Mouse (Mus musculus) ES-E14 (cell line): ENCODE results near the gene Ppp1r13b. TPM values are rescaled to one million over a fixed set of nuclear protein-coding genes. Genes with fewer than 3 reads are reported as not detected.
A peak's percentile ranks its signal among the peaks of the same experiment; 100 is the strongest.

Experiments
- DNase-seq: peaks from one replicate; pipeline ENCODE4 v3.0.0-alpha.2; 2013; ENCODE audit warnings: low read depth, low spot score
- H3K27ac ChIP-seq: 2 replicates; pipeline ENCODE4 v1.5.1; 2012; ENCODE audit warnings: low read depth, mild to moderate bottlenecking, low read length, moderate library complexity, mixed read lengths; ENCODE audit not compliant: poor library complexity, insufficient read depth, severe bottlenecking
- H3K36me3 ChIP-seq: 2 replicates; pipeline ENCODE4 v1.6.1; 2012; ENCODE audit warnings: mild to moderate bottlenecking, low read length, moderate library complexity, mixed read lengths; ENCODE audit not compliant: control insufficient read depth, poor library complexity, insufficient read depth, severe bottlenecking
- H3K4me1 ChIP-seq, 2 experiments: fragments of 150-350 bp in 1 of 2; sonication (generic) in 1 of 2; 2 replicates each; pipeline ENCODE4 v1.6.1; 2012; ENCODE audit warnings: low read length in 2 of 2, mild to moderate bottlenecking in 1 of 2, mixed read lengths in 1 of 2; ENCODE audit not compliant: control insufficient read depth in 2 of 2, insufficient read depth in 2 of 2, poor library complexity in 1 of 2
- H3K4me3 ChIP-seq, 2 experiments: fragments of 150-350 bp in 1 of 2; sonication (generic) in 1 of 2; 2 replicates each; pipeline ENCODE4 v1.5.1; 2012; ENCODE audit warnings: low read length in 2 of 2, low read depth in 1 of 2, mild to moderate bottlenecking in 1 of 2, mixed read lengths in 1 of 2; ENCODE audit not compliant: insufficient read depth in 1 of 2, poor library complexity in 1 of 2, severe bottlenecking in 1 of 2
- H3K9ac ChIP-seq: 2 replicates; pipeline ENCODE4 v1.6.1; 2012; ENCODE audit warnings: low read depth, mild to moderate bottlenecking, low read length, mixed read lengths; ENCODE audit not compliant: poor library complexity, insufficient read depth, severe bottlenecking
- H3K9me3 ChIP-seq: fragments of 150-350 bp; sonication (generic); 2 replicates; pipeline ENCODE4 v1.6.1; 2012; ENCODE audit warnings: low read depth, mild to moderate bottlenecking, low read length; ENCODE audit not compliant: control insufficient read depth, insufficient read depth
- CHD2 ChIP-seq: IDR thresholded peaks from 2 replicates; pipeline ENCODE4 v1.6.1; 2014; ENCODE audit warnings: mild to moderate bottlenecking, low read depth, low read length, inconsistent platforms
- HCFC1 ChIP-seq: IDR thresholded peaks from 2 replicates; pipeline ENCODE4 v1.6.1; 2012; ENCODE audit warnings: low read length, inconsistent platforms, borderline replicate concordance; ENCODE audit not compliant: insufficient read depth
- MAFK ChIP-seq: IDR thresholded peaks from 2 replicates; pipeline ENCODE4 v1.6.1; 2014; ENCODE audit warnings: mild to moderate bottlenecking, low read depth, low read length, inconsistent platforms; ENCODE audit not compliant: insufficient read depth
- ZC3H11A ChIP-seq: IDR thresholded peaks from 2 replicates; pipeline ENCODE4 v1.6.1; 2012; ENCODE audit warnings: low read depth, mild to moderate bottlenecking, inconsistent platforms, low read length, borderline replicate concordance
- ZNF384 ChIP-seq: IDR thresholded peaks from 2 replicates; pipeline ENCODE4 v1.6.1; 2012; ENCODE audit warnings: low read depth, low read length, inconsistent platforms
- in situ Hi-C, 2 experiments: fragments of 600-800 bp; cut with MboI; formaldehyde crosslinking; loops; one replicate each; pipeline ENCODE4 v1.15.1; 2025; ENCODE audit warnings: low sequenced_read_pairs in 2 of 2, inconsistent platforms in 1 of 2; ENCODE audit not compliant: unreplicated experiment in 2 of 2
- total RNA-seq: library from RNA; depleted of rRNA; stranded (reverse); fragments of 300-350 nt; gene quantifications from 2 replicates; pipeline ENCODE4 v1.2.3, GENCODE M21; 2012

Gene Ppp1r13b
- total RNA-seq, 1 experiment, result 4.4 TPM

DNA sequence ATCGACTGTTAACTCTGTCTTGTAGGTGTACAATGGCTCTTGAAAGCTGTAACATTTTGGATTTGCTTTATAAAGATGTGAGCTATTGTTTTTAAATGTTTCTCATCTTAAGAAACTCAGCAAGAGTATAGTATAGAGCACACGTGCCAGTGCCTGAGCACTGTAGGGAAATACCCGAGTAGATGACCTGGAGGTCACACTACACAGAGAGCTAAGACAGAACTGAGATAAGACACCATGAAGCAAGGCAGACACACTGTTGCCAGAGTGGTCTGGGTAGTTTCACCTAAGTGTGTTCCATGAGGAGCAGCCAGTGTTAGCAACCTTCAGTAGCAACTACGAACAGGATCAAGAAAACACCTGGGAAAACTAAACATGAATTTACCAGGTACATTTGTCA lies 25.1 kb downstream of the Ppp1r13b start:
- Histone ChIP-seq H3K36me3 (no peaks in the 10 kb centered on the region), H3K9ac (no peak overlapping the region), H3K4me1 (no peaks in the 10 kb centered on the region), H3K9me3 (no peaks in the 10 kb centered on the region), H3K27ac (no peak overlapping the region), H3K4me3 (no peak overlapping the region)
- TF ChIP-seq CHD2 (no peak), ZNF384 (no peak), ZC3H11A (no peak)
- DNase-seq, result no peak
- in situ Hi-C loops, result no loop called here

- Histone ChIP-seq H3K4me3 (no peak overlapping the region), H3K9ac (no peak overlapping the region), H3K9me3 (no peaks in the 10 kb centered on the region), H3K4me1 (no peaks in the 10 kb centered on the region), H3K27ac (no peak overlapping the region), H3K36me3 (no peaks in the 10 kb centered on the region)
- TF ChIP-seq MAFK (no peak), ZC3H11A (no peak), CHD2 (no peak), HCFC1 (no peak), ZNF384 (no peak)
- in situ Hi-C loops, result no loop called here
- no peak for DNase-seq
These were observed 25.9 kb downstream of the Ppp1r13b start for GRCm38 (mm10) chr12:111882022-111882421.

DNA sequence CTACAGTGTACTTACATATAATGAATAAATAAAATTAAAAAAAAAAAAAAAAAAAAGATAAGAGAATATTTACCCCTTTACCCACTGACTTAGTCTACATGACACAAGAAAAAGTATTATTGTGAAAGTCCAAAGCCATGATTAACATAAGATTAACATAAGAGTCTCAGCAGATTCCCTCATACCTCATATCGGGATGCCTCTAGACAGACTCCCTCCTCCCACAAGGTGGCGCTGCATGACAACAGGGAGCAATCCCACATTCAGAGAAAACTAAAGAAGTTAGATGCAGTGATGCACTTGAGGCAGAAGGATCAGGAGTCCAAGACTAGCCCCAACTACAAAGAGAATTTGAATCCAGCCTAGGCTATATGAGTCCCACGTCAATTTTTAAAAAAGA lies 29.7 kb downstream of the Ppp1r13b start:
- Histone ChIP-seq H3K36me3 (no peaks in the 10 kb centered on the region), H3K9me3 (no peaks in the 10 kb centered on the region), H3K4me3 (no peak overlapping the region), H3K27ac (no peak overlapping the region), H3K4me1 (no peaks in the 10 kb centered on the region), H3K9ac (no peak overlapping the region)
- DNase-seq, result peak; percentile 79
- in situ Hi-C loops, result no loop called here
- TF ChIP-seq ZNF384, result peak; percentile 77
- TF ChIP-seq ZC3H11A, result peak; percentile 84
- TF ChIP-seq HCFC1, result no peak

DNA sequence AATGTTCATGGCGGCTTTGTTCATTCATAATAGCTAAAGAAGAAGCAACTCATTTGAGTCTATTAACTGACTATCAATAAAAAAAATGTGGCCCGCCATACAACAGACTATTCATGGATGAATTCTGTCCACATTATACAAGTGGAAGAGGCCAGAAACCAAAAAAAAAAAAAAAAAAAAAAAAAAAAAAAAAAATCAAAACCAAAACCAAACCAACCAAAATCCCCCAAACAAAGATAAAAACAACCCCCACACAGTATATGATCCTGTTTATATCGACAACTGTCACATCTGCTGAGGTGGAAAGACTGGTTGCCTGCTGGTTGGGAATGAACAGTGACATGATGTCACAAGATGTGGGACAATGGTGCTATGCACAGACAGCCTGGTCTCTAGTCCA lies 32.4 kb downstream of the Ppp1r13b start:
- in situ Hi-C loops, result no loop called here
- Histone ChIP-seq H3K36me3 (no peaks in the 10 kb centered on the region), H3K9me3 (no peaks in the 10 kb centered on the region), H3K27ac (no peak overlapping the region), H3K4me3 (no peak overlapping the region), H3K4me1 (no peaks in the 10 kb centered on the region), H3K9ac (no peak overlapping the region)
- no peak for DNase-seq
- TF ChIP-seq MAFK (no peak), ZNF384 (peak; percentile 72; the same call in 1 of the 2 replicates)

DNA sequence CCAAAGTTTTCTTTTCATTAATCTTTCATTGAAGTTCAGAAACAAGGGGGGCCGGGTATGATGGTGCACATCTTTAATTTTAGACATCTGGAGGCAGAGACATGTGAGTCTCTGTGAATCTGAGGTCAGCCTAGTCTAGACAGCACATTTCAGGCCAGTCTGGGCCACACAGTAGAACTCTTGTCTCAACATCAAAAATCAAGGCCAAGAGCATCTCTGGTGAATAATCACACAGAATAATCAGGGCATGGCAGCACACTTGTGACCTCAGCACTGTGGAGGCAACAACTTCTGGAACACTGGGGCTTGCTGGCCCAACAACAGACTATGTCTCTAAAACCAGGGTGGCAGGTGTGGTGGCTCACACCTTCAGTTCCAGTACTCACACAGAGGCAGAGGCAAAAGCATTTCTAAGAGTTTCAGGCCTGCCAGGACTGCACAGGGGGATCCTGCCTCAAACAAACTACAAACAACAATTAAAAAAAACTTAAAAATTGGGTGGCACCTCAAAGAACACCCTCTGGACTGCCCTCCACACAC lies 33.2 kb downstream of the Ppp1r13b start:
- in situ Hi-C loops, result no loop called here
- H3K9ac ChIP-seq, result no peak overlapping the region
- no peak for DNase-seq
- TF ChIP-seq ZC3H11A (no peak), HCFC1 (no peak), ZNF384 (no peak), MAFK (no peak), CHD2 (no peak)
- no peaks in the 10 kb centered on the region for H3K4me1 ChIP-seq
- H3K4me3 ChIP-seq, result no peak overlapping the region
- H3K27ac ChIP-seq, result no peak overlapping the region
- H3K36me3 ChIP-seq, result no peaks in the 10 kb centered on the region
- H3K9me3 ChIP-seq, result no peaks in the 10 kb centered on the region
